ENCODE assay signal across 15 mouse cellular contexts in the genomic region with DNA sequence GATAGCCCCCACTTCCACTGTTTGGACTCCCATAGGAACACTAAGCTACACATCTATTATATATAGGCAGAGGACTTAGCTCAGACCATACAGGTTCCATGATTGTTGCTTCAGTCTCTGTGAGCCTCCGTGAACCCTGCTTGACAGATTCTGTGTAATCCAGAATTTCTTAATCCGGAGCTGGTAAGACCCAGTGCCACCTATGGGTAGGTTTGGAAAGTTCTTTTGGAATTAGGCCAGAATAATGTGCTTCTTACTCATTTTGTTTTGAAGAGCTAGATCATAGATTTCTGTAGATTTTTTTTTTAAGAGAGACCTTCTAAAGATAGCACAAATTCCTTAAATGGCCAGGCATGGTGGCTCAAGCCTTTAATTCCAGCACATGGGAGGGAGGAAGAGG. TPM values are rescaled to one million over a fixed set of nuclear protein-coding genes. Genes with fewer than 3 reads are reported as not detected.
DNase-seq lines count a peak whose midpoint lies in the region; ATAC-seq and TF ChIP-seq lines count a peak whose summit lies in the region.
"Had no signal": no experiment of that assay in that cellular context is flagged by ENCODE, and none has a peak within 500 bp of the region (broad histone marks: within the 10 kb centered on the region; RNA-seq: fewer than 3 reads in every experiment).

No protein-coding gene starts in this region.

- TF ChIP-seq EP300 in heart, postnatal 0 days (IDR thresholded peaks at IDR 0.05; ENCODE audit: low read depth), result no peak

- no peak overlapping the region for H3K9ac ChIP-seq in heart, postnatal 0 days (replicated peaks; ENCODE audit: low read depth, low read length)
- H3K9ac ChIP-seq in lung, embryonic 14.5 days, result no peak overlapping the region
- H3K9ac ChIP-seq: forebrain, embryonic 15.5 days; heart, embryonic 12.5 days; liver, embryonic 13.5 days had no signal

- intact Hi-C loops in gastrocnemius, postnatal 36 days (cut with DNase I), result no loop called here

- 79% methylated on average over 2 of the region's 2 CpGs for WGBS in heart, postnatal 0 days
- 70% methylated on average over 2 of the region's 2 CpGs for WGBS in lung, embryonic 14.5 days

- peak; percentile 27; the same call in 1 of the 2 replicates for TF ChIP-seq CTCF in heart, postnatal 0 days (IDR thresholded peaks at IDR 0.05; ENCODE audit: low read depth)
- TF ChIP-seq CTCF in lung, embryonic 14.5 days (IDR thresholded peaks at IDR 0.05; ENCODE audit: low read depth), result no peak
- peak; percentile 26 for TF ChIP-seq CTCF in Patski (IDR thresholded peaks at IDR 0.05)

- no peak for DNase-seq in heart, postnatal 0 days (ENCODE audit: low spot score)
- DNase-seq in heart, adult 11 months, result no peak
- peak; percentile 17 for DNase-seq in lung, embryonic 14.5 days
- no peak for DNase-seq in lung, postnatal 25 days (ENCODE audit: low spot score)
- no peak for DNase-seq in Patski (ENCODE audit: low read depth, low spot score)
- DNase-seq in gastrocnemius, postnatal 36 days, result no peak
- DNase-seq: cerebellum, adult 9-11 months; kidney, postnatal 14 days; liver, embryonic 13.5 days; thymus, adult 2 months had no signal

- H3K27ac ChIP-seq in heart, postnatal 0 days (ENCODE audit: low read depth), result no peak overlapping the region
- no peak overlapping the region for H3K27ac ChIP-seq in lung, embryonic 14.5 days (ENCODE audit: low read depth)
- H3K27ac ChIP-seq: forebrain, embryonic 15.5 days; hindbrain, embryonic 10.5 days; liver, embryonic 13.5 days had no signal

- peaks cover 3% of the 10 kb centered on the region; the same call in 1 of the 2 replicates for H3K4me1 ChIP-seq in heart, postnatal 0 days (ENCODE audit: control insufficient read depth, insufficient read depth)
- H3K4me1 ChIP-seq in lung, embryonic 14.5 days (ENCODE audit: insufficient read depth), result no peaks in the 10 kb centered on the region
- H3K4me1 ChIP-seq: forebrain, embryonic 15.5 days; liver, embryonic 13.5 days had no signal

- no peaks in the 10 kb centered on the region for H3K27me3 ChIP-seq in heart, postnatal 0 days (ENCODE audit: control insufficient read depth, insufficient read depth, low read length)
- H3K27me3 ChIP-seq in lung, embryonic 14.5 days (ENCODE audit: insufficient read depth, low read length), result no peaks in the 10 kb centered on the region
- H3K27me3 ChIP-seq in Patski, result peaks cover 7% of the 10 kb centered on the region
- H3K27me3 ChIP-seq: forebrain, embryonic 15.5 days; heart, embryonic 12.5 days; liver, embryonic 13.5 days had no signal

- POLR2A ChIA-PET in Patski (lab: Charles Lee), result no interaction called here

- no peak overlapping the region for H3K4me2 ChIP-seq in heart, postnatal 0 days (ENCODE audit: low read depth, low read length)
- no peak overlapping the region for H3K4me2 ChIP-seq in lung, embryonic 14.5 days
- H3K4me2 ChIP-seq: forebrain, embryonic 15.5 days; liver, embryonic 13.5 days had no signal

- CTCF ChIA-PET in Patski (lab: Charles Lee), result interaction anchor here (0.9 to 1.2 kb wide), 2 partner anchors 13 to 16 kb away, joined by 3 read pairs; no protein-coding TSS in a partner anchor

- no peak overlapping the region for H3K4me3 ChIP-seq in heart, postnatal 0 days (ENCODE audit: low read depth, low read length)
- no peak overlapping the region for H3K4me3 ChIP-seq in lung, embryonic 14.5 days (ENCODE audit: low read depth, low read length)
- H3K4me3 ChIP-seq: forebrain, embryonic 15.5 days; heart, embryonic 12.5 days; hindbrain, embryonic 10.5 days; liver, embryonic 13.5 days; megakaryocyte, embryonic 14.5 days had no signal

- in situ Hi-C loops in Patski (cut with MboI; ENCODE audit: low pct_unique_long_range_greater_than_20kb), result no loop called here

- no peak for ATAC-seq in heart, postnatal 0 days (ENCODE audit: insufficient read depth, low read depth)
- no peak for ATAC-seq in lung, embryonic 14.5 days (ENCODE audit: insufficient read depth)
- no peak for ATAC-seq in Patski
- ATAC-seq in megakaryocyte progenitor cell, adult 5-6 weeks (replicated peaks; ENCODE audit: poor library complexity), result peak; percentile 44; the same call in 1 of the 2 replicates
- ATAC-seq: forebrain, embryonic 15.5 days had no signal

- no peaks in the 10 kb centered on the region for H3K36me3 ChIP-seq in heart, postnatal 0 days (replicated peaks; ENCODE audit: control insufficient read depth, insufficient read depth, low read length)
- no peaks in the 10 kb centered on the region for H3K36me3 ChIP-seq in lung, embryonic 14.5 days (ENCODE audit: insufficient read depth)
- H3K36me3 ChIP-seq: forebrain, embryonic 15.5 days; heart, embryonic 12.5 days; hindbrain, embryonic 10.5 days; liver, embryonic 13.5 days had no signal

- H3K9me3 ChIP-seq in heart, postnatal 0 days (replicated peaks; ENCODE audit: control insufficient read depth, low read length), result no peaks in the 10 kb centered on the region
- H3K9me3 ChIP-seq in lung, embryonic 14.5 days (ENCODE audit: low read depth, low read length), result no peaks in the 10 kb centered on the region
- H3K9me3 ChIP-seq: forebrain, embryonic 15.5 days; heart, embryonic 12.5 days; hindbrain, embryonic 10.5 days; liver, embryonic 13.5 days had no signal

RNA-seq across cellular contexts. Expression of gene Cemip2, which starts 14.1 kb away (rescaled TPM):
- 55.8 and 58.8 TPM in 2 replicates for total RNA-seq in heart, postnatal 0 days (2014; rRNA removed; ENCODE audit: low replicate concordance)
- polyA plus RNA-seq in heart, postnatal 0 days (2015; fragmentation: Nextera tagmentation; extraction: Ambion mirVana), result 19.1 and 20.2 TPM in 2 replicates
- 31.5 and 32.3 TPM in 2 replicates for polyA plus RNA-seq in lung, embryonic 14.5 days (2014; fragmentation: Nextera tagmentation; extraction: Ambion mirVana)
- 10.5 TPM for polyA plus RNA-seq in Patski (2021)
- total RNA-seq in megakaryocyte progenitor cell, adult 5-6 weeks (2015), result 11.6 and 11.8 TPM in 2 replicates
- total RNA-seq in megakaryocyte progenitor cell, adult 5-6 weeks (2017), result 21.6 and 21.7 TPM in 2 replicates
- total RNA-seq in gastrocnemius, postnatal 36 days (2021), result 1 to 10 TPM; 6.5 to 8.9 TPM
